Mouse (Mus musculus): ENCODE data around the gene Gm266. TPM values are rescaled to one million over a fixed set of nuclear protein-coding genes. Genes with fewer than 3 reads are reported as not detected.

Gene Gm266
- total and polyA plus RNA-seq, 3 experiments = not detected

GRCm38 (mm10) chr12:111447898-111448760 is 37.5 kb downstream of the Gm266 start:
- peaks cover 0 to 17% of the 10 kb centered on the region in 2 experiments; a peak in 2 of 4 replicates for H3K4me1 ChIP-seq (ENCODE audit: control insufficient read depth in 1 of 2, insufficient read depth in 2 of 2)
- H3K27ac ChIP-seq (ENCODE audit: insufficient read depth, low read depth) = no peak overlapping the region
- no peaks in the 10 kb centered on the region for H3K79me2 ChIP-seq (replicated peaks; ENCODE audit: control insufficient read depth, extremely low read depth, insufficient read depth, poor library complexity, severe bottlenecking)
- in situ Hi-C loops (cut with MboI; ENCODE audit: low pct_ligation_motif_present, low pct_unique_long_range_greater_than_20kb, low sequenced_read_pairs) = no loop called here
- no peaks in the 10 kb centered on the region for H3K9me3 ChIP-seq (replicated peaks; ENCODE audit: low read length)
- dilution Hi-C loops (cut with MboI; ENCODE audit: extremely low pct_ligation_motif_present, extremely low pct_unique_long_range_greater_than_20kb, low sequenced_read_pairs) = no loop called here
- TF ChIP-seq E2F4 (IDR thresholded peaks at IDR 0.05; ENCODE audit: insufficient replicate concordance, low read depth, low read length) (no peak), USF2 (conservative IDR thresholded peaks at IDR 0.05; ENCODE audit: low read depth, low read length) (no peak), ZNF384 (IDR thresholded peaks at IDR 0.05; ENCODE audit: low read depth, low read length) (no peak), CHD1 (IDR thresholded peaks at IDR 0.05; ENCODE audit: low read depth, low read length) (no peak), MEF2A (IDR thresholded peaks at IDR 0.05; ENCODE audit: borderline replicate concordance, low read depth, low read length) (no peak), MAFK (IDR thresholded peaks at IDR 0.05; ENCODE audit: insufficient replicate concordance, low read length) (no peak)
- H3K27me3 ChIP-seq (replicated peaks) = peaks cover 60% of the 10 kb centered on the region
- peaks cover 0 to 19% of the 10 kb centered on the region in 2 experiments for H3K36me3 ChIP-seq (replicated peaks in 1 of 2; ENCODE audit: control insufficient read depth in 1 of 2, insufficient read depth in 1 of 2, low read length in 1 of 2)
- no peak for DNase-seq (ENCODE audit: extremely low read depth)
- H3K9ac ChIP-seq (ENCODE audit: insufficient read depth, low read depth) = no peak overlapping the region
- no peak overlapping the region for H3K4me2 ChIP-seq (ENCODE audit: insufficient read depth, low read depth, poor library complexity, severe bottlenecking)
- H3K4me3 ChIP-seq (replicated peaks in 1 of 3; ENCODE audit: low read depth in 2 of 3, low read length in 2 of 3, poor library complexity in 1 of 3) = no peak overlapping the region

GRCm38 (mm10) chr12:111447350-111447749 is 38.3 kb downstream of the Gm266 start:
- no peaks in the 10 kb centered on the region for H3K79me2 ChIP-seq (replicated peaks; ENCODE audit: control insufficient read depth, extremely low read depth, insufficient read depth, poor library complexity, severe bottlenecking)
- H3K36me3 ChIP-seq (replicated peaks in 1 of 2; ENCODE audit: control insufficient read depth in 1 of 2, insufficient read depth in 1 of 2, low read length in 1 of 2) = peaks cover 0 to 19% of the 10 kb centered on the region in 2 experiments
- dilution Hi-C loops (cut with MboI; ENCODE audit: extremely low pct_ligation_motif_present, extremely low pct_unique_long_range_greater_than_20kb, low sequenced_read_pairs) = no loop called here
- H3K27ac ChIP-seq (ENCODE audit: insufficient read depth, low read depth) = no peak overlapping the region
- no peak for DNase-seq (ENCODE audit: extremely low read depth)
- H3K4me1 ChIP-seq (ENCODE audit: control insufficient read depth in 1 of 2, insufficient read depth in 2 of 2) = peaks cover 2 to 25% of the 10 kb centered on the region in 2 experiments; a peak in 2 of 4 replicates
- H3K9ac ChIP-seq (ENCODE audit: insufficient read depth, low read depth) = no peak overlapping the region
- in situ Hi-C loops (cut with MboI; ENCODE audit: low pct_ligation_motif_present, low pct_unique_long_range_greater_than_20kb, low sequenced_read_pairs) = no loop called here
- peaks cover 64% of the 10 kb centered on the region for H3K27me3 ChIP-seq (replicated peaks)
- TF ChIP-seq KAT2A (IDR thresholded peaks at IDR 0.05; ENCODE audit: insufficient replicate concordance, low read length) = no peak
- TF ChIP-seq RAD21 (IDR thresholded peaks at IDR 0.05; ENCODE audit: low read depth, low read length) = no peak
- no peak for TF ChIP-seq MEF2A (IDR thresholded peaks at IDR 0.05; ENCODE audit: borderline replicate concordance, low read depth, low read length)
- TF ChIP-seq SIN3A (IDR thresholded peaks at IDR 0.05; ENCODE audit: low read length) = no peak
- TF ChIP-seq EP300 (IDR thresholded peaks at IDR 0.05; ENCODE audit: low read length) = no peak
- no peak for TF ChIP-seq HCFC1 (IDR thresholded peaks at IDR 0.05; ENCODE audit: low read depth, low read length)
- TF ChIP-seq MXI1 (IDR thresholded peaks at IDR 0.05; ENCODE audit: low read depth, low read length) = no peak
- TF ChIP-seq E2F4 (IDR thresholded peaks at IDR 0.05; ENCODE audit: insufficient replicate concordance, low read depth, low read length) = no peak
- TF ChIP-seq NRF1 (IDR thresholded peaks at IDR 0.05; ENCODE audit: low read depth, low read length) = no peak
- TF ChIP-seq USF2 (conservative IDR thresholded peaks at IDR 0.05; ENCODE audit: low read depth, low read length) = no peak
- no peak for TF ChIP-seq CHD2 (IDR thresholded peaks at IDR 0.05; ENCODE audit: low read length)
- TF ChIP-seq TBP (conservative IDR thresholded peaks at IDR 0.05; ENCODE audit: low read depth, low read length) = no peak
- no peak for TF ChIP-seq POLR2A (IDR thresholded peaks at IDR 0.05; ENCODE audit: low read depth, low read length)
- no peak for TF ChIP-seq NELFE (IDR thresholded peaks at IDR 0.05; ENCODE audit: low read depth, low read length)
- no peak for TF ChIP-seq GABPA (IDR thresholded peaks at IDR 0.05; ENCODE audit: insufficient replicate concordance, low read depth, low read length)
- TF ChIP-seq BHLHE40 (IDR thresholded peaks at IDR 0.05; ENCODE audit: low read depth, low read length) = no peak
- no peak for TF ChIP-seq ZMIZ1 (IDR thresholded peaks at IDR 0.05; ENCODE audit: low read depth, low read length)
- no peak for TF ChIP-seq ELF1 (IDR thresholded peaks at IDR 0.05; ENCODE audit: low read depth, low read length)
- TF ChIP-seq MAX (IDR thresholded peaks at IDR 0.05; ENCODE audit: low read length) = no peak
- TF ChIP-seq JUN (IDR thresholded peaks at IDR 0.05; ENCODE audit: insufficient read depth, low read depth, low read length) = no peak
- no peak overlapping the region for H3K4me2 ChIP-seq (ENCODE audit: insufficient read depth, low read depth, poor library complexity, severe bottlenecking)
- no peaks in the 10 kb centered on the region for H3K9me3 ChIP-seq (replicated peaks; ENCODE audit: low read length)
- H3K4me3 ChIP-seq (replicated peaks in 1 of 3; ENCODE audit: low read depth in 2 of 3, low read length in 2 of 3, poor library complexity in 1 of 3) = no peak overlapping the region
